Mouse (Mus musculus) layer of hippocampus, postnatal 10 days (tissue): ENCODE results near the gene Rcc2. TPM values are rescaled to one million over a fixed set of nuclear protein-coding genes. Genes with fewer than 3 reads are reported as not detected.

Experiments used
- DNase-seq, 2 experiments: peaks; one replicate each; pipeline ENCODE4 v3.0.0; 2021; ENCODE audit warnings: low spot score in 2 of 2
- long read RNA-seq: library from polyadenylated mRNA; stranded (forward); transcript quantifications from one replicate; pipeline ENCODE4 v2.0.0, GENCODE M21; 2023
- total RNA-seq, 2 experiments: library from RNA; stranded (reverse); gene quantifications; 2 replicates each; pipeline ENCODE4 v1.2.3; 2021

Gene Rcc2
- total RNA-seq = 10 to 100 TPM; 64.7 to 68.5 TPM
- long read RNA-seq, transcript Rcc2-201 (13 exons, 3,767 nt) = major isoform, 25 of 75 reads
- long read RNA-seq, partial matches to known transcripts = 38 of 75 reads
- long read RNA-seq, other reads (novel, unspliced or antisense) = 12 of 75 reads

- DNase-seq = peak in 1 of 2 experiments; percentile 19
These were observed at the start of gene Rcc2 for GRCm38 (mm10) chr4:140700269-140701018. Gene Rcc2, plus strand, starts transcription at chr4:140700541.

- no peak for DNase-seq
These were observed 46.3 kb upstream of the Rcc2 start for GRCm38 (mm10) chr4:140653835-140654583.

- no peak for DNase-seq
These were observed 45.5 kb upstream of the Rcc2 start for GRCm38 (mm10) chr4:140654798-140655197.

DNA sequence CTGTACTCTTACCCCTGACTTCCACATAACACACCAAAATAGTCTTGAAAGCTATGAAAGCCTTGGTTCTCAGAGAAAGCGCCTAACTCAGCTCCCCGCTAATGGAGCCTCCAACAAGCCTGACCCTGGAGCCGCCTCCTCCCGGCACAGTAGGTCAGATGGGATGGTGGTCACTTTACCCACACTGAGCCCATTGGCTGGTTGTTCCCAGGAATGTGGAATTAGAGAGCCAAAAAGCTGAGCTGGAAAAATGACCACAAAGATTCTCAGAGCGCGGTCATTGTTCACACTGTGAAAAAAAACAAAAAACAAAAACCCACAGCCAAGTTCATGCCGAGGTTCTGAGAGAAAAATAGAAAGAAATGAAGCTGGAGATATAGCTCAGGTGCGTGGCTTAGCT, 43.8 kb upstream of the Rcc2 start:
- no peak for DNase-seq

DNA sequence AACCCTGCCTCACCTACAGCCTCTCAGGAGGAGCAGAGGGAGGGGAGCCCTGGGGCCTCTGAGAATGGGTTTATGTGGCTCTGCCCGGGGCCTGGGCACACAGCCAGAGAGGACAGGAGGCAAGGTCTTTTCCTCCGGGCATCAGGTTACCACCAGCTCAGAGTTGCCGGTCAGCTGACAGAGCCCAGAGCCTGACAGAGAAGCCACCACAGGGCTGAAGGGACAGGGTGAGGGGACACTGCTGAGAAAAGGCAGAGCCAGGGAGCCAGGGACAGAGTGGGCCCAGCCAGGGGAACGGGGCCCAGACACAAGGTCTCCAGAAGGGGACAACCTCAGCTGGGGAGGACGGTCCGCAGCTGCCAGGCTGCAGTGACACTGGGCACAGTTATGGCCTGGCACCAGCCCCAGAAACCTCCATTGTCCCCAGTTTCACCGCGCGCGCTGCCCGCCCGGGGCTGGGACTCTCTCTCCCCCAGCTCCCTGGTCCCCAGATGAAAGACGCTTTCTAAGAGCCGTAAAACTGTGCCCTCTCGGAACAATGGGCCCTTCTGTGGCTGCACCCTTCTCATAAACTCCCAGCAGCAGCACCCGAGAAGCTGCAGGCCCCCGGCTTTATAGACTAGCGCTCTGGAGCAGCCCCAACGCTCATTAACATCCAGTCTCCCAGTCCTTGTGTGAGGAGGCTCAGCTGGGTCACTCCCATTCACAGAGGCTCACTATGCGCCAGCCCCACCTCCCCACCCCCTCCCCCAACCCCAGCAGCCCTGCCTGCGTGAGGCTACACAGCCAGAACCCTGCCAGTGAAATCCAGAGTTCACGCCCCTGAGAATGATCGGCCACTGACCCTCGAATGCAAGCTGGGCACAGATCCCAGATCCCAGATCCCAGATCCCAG, 42.4 kb upstream of the Rcc2 start:
- peak; percentile 84 to 90 for DNase-seq

DNA sequence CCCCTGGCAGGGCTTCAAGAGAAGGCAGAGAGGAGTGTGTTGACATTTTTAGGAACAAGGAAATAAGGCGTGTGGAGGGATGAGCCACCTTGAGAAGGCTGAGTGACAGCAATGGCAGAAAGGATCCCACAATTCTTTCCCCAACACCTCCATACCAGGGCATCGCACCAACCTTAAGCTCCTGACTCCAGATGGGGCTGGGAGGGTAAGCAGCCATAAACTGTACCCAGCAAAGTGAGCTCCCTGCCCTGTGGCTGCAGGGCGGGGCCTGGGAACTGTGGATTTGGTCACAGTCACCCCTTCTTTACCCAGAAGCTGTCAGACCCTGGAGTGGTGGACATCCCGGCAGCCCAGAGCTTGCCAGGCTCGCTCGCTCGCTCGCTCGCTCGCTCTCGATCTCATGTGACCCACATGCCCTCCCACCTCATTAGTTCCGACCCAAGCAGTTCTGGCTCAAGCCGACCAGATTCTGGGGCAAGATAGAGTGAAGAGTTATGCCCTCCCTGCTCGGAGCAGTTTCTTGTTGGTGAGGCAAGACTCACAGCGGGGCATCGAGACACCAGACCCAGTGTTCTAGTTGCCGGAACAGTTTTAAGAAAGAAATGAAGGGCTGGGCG, 38.8 kb upstream of the Rcc2 start:
- no peak for DNase-seq

DNA sequence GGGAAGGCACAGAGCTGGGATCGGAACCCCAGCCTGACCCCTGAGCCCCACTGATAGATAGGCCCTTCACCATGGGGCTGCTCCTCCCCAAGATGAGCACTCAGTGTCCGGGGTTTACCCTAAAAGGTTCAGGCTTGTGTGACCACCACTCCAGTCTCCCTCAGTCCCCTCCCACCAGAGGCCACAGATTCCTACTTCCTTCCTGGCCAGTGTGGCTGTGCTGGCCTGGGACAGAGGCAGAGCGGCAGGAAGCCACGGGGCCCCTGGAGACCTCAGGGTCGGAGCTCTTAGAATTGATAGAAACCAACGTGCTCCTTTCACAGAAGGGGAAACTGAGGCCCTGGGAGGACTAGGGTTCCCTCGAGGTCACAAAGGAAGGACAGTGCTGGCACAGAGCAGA, 37.9 kb upstream of the Rcc2 start:
- DNase-seq = no peak

DNA sequence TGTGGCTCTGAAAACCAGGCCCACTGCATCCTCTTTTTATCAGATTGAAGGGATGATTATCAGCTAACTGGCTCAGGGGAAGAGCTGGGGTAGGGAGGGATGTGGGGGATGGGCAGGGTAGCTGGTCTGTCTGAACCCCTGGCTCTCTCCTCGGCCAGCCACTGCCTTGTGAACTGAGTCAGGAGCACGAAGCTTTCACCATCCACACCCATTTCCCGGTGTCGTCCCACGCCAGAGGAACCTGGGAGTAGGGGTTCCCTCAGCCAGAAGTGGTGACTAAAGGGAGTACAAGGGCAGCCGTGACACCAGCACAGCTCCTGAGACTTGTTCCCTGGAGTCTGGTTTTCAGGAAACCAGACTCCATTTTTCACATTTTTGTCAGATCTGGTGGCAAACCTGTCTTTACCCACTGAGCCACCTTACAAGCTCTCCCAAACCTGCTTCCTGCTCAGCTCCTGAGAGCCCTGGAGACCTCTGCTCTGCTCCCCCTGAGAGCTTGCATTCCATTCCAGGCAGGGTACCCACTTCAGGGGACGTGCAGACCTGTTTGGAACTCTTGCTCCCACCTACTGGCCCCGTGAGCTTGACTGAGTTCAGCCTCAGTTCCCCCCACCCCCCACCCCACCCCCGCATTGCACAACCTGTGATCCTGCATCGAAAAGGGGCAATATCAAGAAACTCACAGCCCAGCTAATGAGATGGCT, 37.3 kb upstream of the Rcc2 start:
- DNase-seq = no peak

GRCm38 (mm10) chr4:140665053-140665452, 35.3 kb upstream of the Rcc2 start:
- no peak for DNase-seq

DNA sequence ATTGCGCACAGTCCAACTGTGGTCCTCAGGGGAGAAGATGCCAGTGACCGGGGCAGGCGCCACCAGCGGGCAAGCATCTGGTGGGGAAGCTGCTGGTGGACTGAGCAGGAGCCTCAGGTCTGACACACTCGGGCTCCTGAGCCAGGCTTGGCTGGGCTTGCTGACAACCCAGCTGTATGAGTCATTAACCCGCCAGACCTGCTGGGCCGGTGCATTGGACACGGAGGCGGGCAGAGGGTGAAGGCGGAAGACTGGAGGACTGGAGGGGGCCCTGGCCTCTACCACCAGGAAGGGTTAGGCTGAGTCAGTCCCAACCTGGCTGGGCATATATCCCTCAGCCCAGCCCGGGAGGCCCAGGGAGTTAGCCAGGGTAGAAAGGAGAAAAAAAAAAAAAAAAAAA, 34.6 kb upstream of the Rcc2 start, which contains the start of gene Arhgef10l:
Gene Arhgef10l (minus strand): TSS at position 253 of the 400 bp plus-strand sequence.
- DNase-seq = no peak

GRCm38 (mm10) chr4:140667802-140668201, 32.5 kb upstream of the Rcc2 start:
- no peak for DNase-seq

- no peak for DNase-seq
These were observed 26.6 kb upstream of the Rcc2 start for GRCm38 (mm10) chr4:140673527-140674264.

GRCm38 (mm10) chr4:140674345-140674926, 25.9 kb upstream of the Rcc2 start:
- peak; percentile 85 to 88 for DNase-seq

- DNase-seq = peak in 1 of 2 experiments; percentile 62
These were observed 21.3 kb upstream of the Rcc2 start for GRCm38 (mm10) chr4:140679038-140679437.

DNA sequence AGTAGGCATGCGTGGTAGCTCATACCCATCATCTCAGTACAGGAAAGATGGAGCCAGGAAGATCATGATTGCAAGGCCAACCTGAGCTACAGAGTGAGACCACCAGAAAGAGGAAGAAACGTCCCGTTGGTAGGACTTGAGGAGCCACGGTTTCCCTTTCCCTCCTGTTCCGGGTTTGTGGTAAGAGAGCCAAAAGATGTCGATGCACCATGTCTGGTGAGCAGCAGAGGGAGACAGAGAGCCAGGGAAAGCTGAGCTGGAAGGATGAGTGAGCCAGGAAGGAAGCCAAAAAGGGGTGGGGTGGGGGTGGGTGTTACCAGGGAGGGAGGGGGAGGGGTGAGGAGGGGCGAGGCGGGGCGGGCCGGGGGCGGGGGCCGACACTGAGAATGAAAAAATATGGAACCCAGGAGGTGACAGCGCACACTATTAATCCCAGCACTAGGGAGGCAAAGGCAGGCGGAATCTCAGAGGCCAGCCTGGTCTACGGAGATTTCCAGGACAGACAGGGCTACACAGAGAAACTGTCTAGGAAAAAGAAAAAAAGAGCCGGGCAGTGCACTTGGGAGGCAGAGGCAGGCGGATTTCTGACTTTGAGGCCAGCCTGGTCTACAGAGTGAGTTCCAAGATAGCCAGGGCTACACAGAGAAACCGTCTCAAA, 20.5 kb upstream of the Rcc2 start:
- DNase-seq = peak; percentile 89

DNA sequence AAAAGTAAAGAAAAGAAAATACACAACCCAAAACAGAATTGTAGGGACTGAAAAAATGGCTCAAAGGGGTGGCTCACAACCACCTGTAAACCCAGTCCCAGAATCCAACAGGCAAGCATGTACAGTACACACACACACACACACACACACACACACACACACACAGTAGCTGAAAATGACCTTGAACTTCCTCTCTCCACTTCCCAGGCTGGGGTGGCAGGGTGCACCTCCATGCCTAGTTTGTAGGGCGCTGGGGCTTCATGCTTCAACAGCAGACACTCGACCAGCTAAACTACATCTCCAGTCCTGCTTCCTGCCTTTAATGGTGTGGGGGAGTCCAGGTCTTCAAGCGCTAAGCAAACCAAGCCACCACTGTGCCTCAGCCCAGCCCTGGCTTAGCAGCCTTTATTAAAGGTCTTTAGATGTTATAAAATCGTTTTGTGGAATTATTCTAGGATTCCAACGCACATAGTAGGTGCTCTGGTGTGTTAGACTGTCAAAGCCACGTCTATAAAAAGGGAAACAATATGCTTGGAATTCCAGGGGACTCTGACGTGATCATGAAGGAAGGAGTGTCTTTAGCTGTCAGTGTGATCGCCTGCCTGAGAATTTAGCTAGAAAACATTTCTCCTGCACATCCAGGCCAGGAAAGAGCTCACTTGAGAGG, 19.5 kb upstream of the Rcc2 start:
- DNase-seq = no peak

- no peak for DNase-seq
These were observed 16.7 kb upstream of the Rcc2 start for GRCm38 (mm10) chr4:140683608-140684007.
